Mouse (Mus musculus) testis, postnatal 14 days (tissue): ENCODE data around the gene 1700029H14Rik.

Experiments used
- DNase-seq: peaks from one replicate; pipeline ENCODE4 v3.0.0; 2021; ENCODE audit warnings: low spot score

1700029H14Rik gene

DNA sequence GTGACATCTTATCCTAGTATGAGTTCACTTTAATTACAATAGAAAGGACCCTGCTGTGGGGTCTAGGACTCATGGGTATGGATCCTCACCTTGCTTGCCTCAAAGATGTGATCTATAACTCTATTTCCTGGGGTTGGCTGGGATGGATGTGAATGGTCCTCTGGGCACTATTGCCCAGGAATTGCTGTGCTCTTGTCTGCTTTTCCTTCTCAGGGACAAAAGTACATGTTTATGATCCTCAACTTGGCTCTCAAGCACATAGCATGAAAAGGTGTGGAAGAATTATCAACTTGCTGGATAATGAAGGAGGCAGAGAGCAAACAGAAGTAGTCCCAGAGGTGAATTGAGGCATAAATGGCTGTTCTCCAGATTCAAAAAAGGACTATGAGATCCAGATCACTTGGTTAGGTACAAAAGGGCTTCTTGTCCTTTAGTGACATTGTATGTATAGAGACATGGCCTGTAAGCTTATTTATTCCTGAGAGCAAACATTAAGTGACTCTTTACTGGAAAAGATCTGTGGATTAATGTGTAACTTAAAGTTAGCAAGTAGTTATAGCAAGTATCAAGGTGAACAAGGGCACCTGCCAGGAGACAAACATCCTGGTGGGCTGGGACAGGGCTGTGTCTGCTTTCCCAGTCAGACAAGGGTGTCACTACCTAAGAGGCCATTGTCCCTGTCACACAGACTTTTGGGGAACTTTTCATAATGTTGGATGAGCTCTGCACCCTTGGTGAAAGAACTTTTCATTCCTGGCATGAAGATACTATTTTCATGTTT, 57.2 kb downstream of the 1700029H14Rik start:
- no peak for DNase-seq

DNA sequence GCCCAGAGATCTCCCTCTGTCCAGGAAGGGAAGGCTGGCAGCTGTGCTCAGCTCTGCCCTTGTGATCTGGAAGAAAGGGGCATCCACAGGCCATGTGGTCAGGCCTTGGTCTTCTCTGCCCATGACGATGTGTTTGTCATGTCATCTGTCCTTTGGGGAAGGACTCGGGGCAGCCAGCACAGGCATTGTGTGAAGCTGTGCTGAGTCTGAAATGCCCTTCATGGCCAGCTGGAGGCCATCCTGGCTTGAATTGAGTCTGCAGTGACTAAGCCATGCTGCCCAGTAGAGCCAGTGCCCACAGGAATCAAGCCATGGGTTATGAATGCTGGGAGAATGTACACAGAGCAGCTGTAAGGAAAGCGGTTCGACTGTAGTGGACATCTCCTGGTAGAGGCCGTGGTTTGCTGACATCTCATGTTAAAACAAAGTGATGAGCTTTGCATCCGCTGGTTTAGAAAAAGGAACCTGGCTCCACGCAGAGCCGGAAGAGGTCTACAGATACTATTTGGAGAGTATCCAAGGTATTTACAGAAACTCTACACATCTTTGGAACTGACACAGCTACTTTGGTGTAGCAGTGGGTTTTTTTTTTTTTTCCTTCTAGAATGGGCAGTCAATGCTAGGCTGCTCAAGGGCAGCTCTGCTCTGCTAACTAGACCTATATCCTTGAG, 58.2 kb downstream of the 1700029H14Rik start:
- no peak for DNase-seq

DNA sequence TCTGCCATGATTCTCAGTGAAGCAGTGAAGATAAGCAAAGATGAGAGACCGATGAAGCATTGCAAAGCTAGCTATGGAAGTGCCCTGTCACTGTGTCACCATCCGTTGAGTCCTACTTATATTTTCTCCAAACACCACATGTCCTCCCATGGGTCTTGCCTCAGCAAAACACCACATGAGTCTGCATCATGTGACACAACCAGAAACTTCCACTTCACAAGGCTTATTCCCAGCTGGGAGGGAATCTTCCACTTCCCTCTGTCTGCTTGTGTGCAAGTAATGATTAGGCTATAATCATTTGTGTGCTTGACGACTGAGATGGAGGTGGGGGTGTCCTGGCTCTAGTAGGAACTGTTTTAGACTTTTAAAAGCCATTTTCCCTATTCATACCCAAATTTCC, 61.0 kb downstream of the 1700029H14Rik start:
- DNase-seq = no peak
